Mouse (Mus musculus) neural tube, embryonic 14.5 days (tissue): ENCODE results near the gene 4932438H23Rik. TPM values are rescaled to one million over a fixed set of nuclear protein-coding genes. Genes with fewer than 3 reads are reported as not detected.
A peak's percentile ranks its signal among the peaks of the same experiment; 100 is the strongest.

Experiments
- ATAC-seq: fragments of 200-750 bp; cut with Nextera tagmentation; 2 replicates; pipeline ENCODE4 v1.8.0; 2017; ENCODE audit warnings: low read depth, mild to moderate bottlenecking, moderate TSS enrichment, moderate library complexity
- H3K27ac ChIP-seq: fragments of 300-500 bp; sonication (generic); 2 replicates; pipeline ENCODE4 v1.5.1; 2014; ENCODE audit warnings: low read depth, mild to moderate bottlenecking, control low read depth, low read length, moderate library complexity, mixed read lengths
- H3K27me3 ChIP-seq: fragments of 300-500 bp; sonication (generic); 2 replicates; pipeline ENCODE4 v1.6.1; 2014; ENCODE audit warnings: low read length; ENCODE audit not compliant: control insufficient read depth, insufficient read depth
- H3K36me3 ChIP-seq: fragments of 300-500 bp; sonication (generic); 2 replicates; pipeline ENCODE4 v1.6.1; 2014; ENCODE audit warnings: low read length, mixed read lengths; ENCODE audit not compliant: control insufficient read depth, insufficient read depth
- H3K4me1 ChIP-seq: fragments of 300-500 bp; sonication (generic); 2 replicates; pipeline ENCODE4 v1.6.1; 2014; ENCODE audit warnings: low read length; ENCODE audit not compliant: control insufficient read depth, insufficient read depth
- H3K4me2 ChIP-seq: fragments of 300-500 bp; sonication (generic); 2 replicates; pipeline ENCODE4 v1.6.1; 2014; ENCODE audit warnings: mild to moderate bottlenecking, low read depth, low read length, control low read depth
- H3K4me3 ChIP-seq: fragments of 300-500 bp; sonication (generic); 2 replicates; pipeline ENCODE4 v1.5.1; 2014; ENCODE audit warnings: low read depth, low read length, control low read depth, mixed read lengths
- H3K9ac ChIP-seq: fragments of 300-500 bp; sonication (generic); replicated peaks from 2 replicates; pipeline ENCODE4 v1.6.1; 2014; ENCODE audit warnings: low read depth, mild to moderate bottlenecking, control low read depth, low read length, mixed read lengths
- H3K9me3 ChIP-seq: fragments of 300-500 bp; sonication (generic); 2 replicates; pipeline ENCODE4 v1.6.1; 2016; ENCODE audit warnings: low read length; ENCODE audit not compliant: control insufficient read depth
- WGBS: fragments of 180-500 bp; shearing (Covaris S2); extraction: QIAGEN DNeasy Blood & Tissue Kit; methylation state at CpG from one replicate; pipeline ENCODE4 v1.1.7; 2014; 5-methylcytosine and 5-hydroxymethylcytosine counted together
- polyA plus RNA-seq: library from polyadenylated mRNA; unstranded; fragments of >200 nt; fragmentation: Nextera tagmentation; extraction: Ambion mirVana; gene quantifications from 2 replicates; pipeline ENCODE4 v1.2.1, GENCODE M21; 2014

Gene 4932438H23Rik
- polyA plus RNA-seq, 1 experiment from 2014 or later = 0.37 TPM

DNA sequence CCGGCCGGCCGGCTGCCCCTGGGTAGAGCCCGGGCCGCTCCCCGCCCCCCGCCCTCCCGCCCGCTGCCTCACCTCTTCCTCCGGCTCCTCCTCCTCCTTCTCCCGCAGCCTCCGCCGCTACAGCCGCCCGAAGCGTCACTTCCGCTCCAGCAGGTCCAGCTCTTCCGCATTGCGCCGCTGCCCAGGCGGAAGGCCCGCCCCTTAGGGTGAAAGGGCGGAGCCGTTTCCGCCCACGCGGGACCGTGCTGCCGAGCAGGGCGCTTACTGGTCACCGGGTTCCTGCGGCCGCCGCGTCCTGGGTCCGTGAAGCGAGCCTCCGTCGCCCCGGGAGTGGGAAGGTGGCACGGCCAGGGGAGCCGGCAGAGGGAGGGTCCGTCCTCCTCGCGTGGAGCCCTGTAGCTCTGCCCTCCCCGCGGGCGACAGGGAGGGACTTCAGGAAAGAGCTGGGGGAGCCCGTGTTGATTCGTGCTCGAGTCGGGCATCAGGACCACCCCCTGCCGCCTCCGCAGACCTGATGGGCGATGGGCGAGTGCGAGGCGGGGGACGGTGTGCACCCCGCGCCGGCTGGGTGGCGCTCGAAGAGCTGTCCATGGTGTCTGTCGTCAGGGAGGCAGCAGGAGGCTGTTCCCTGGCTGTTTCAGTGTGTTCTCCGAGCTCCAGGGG is 83.8 kb downstream of the 4932438H23Rik start, which contains the start of gene Synj1:
Gene Synj1, minus strand, starts transcription at position 288 of the 663 bp plus-strand sequence.
- Histone ChIP-seq H3K4me3 (peak within 1 kb of the TSS; percentile 85), H3K36me3 (peaks cover 13% of the 10 kb centered on the region), H3K27me3 (no peaks in the 10 kb centered on the region), H3K9ac (peak within 1 kb of the TSS; percentile 92), H3K4me2 (peak within 1 kb of the TSS; percentile 81), H3K4me1 (peaks cover 10% of the 10 kb centered on the region; the same call in 1 of the 2 replicates), H3K9me3 (no peaks in the 10 kb centered on the region), H3K27ac (peak within 1 kb of the TSS; percentile 93)
- WGBS = 0% methylated on average over 63 of the region's 66 CpGs
- ATAC-seq = peak; percentile 96

DNA sequence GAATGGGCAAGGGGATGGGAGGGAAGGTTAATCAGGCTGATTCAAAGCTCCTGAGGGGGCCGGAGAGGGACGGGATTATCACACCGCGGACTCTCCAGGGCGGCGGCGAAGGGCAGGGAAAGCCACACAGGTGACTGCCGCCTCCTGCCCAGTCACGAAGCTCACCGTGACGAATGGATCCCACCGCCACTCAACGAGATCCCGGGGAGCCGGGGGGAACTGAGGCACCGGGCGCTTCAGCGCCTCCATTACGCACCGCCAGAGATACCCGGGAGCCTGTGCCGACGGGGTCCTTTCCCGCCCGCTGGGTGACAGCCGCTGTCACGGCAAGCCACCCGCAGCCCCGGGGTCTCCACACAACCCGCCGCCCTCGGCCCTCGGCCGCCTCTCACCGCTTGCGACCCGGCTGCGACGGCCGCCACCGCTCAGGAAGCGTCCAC is 84.3 kb downstream of the 4932438H23Rik start:
- no peaks in the 10 kb centered on the region for H3K9me3 ChIP-seq
- H3K4me3 ChIP-seq = peak overlapping the region; percentile 85
- H3K4me2 ChIP-seq = peak overlapping the region; percentile 81
- 0% methylated on average over 31 of the region's 42 CpGs for WGBS
- H3K36me3 ChIP-seq = peaks cover 8% of the 10 kb centered on the region; the same call in 1 of the 2 replicates
- H3K27ac ChIP-seq = peak overlapping the region; percentile 93
- peak overlapping the region; percentile 92 for H3K9ac ChIP-seq
- ATAC-seq = peak; percentile 80
- no peaks in the 10 kb centered on the region for H3K27me3 ChIP-seq
- H3K4me1 ChIP-seq = peaks cover 10% of the 10 kb centered on the region; the same call in 1 of the 2 replicates

- Histone ChIP-seq H3K9me3 (no peaks in the 10 kb centered on the region), H3K4me2 (peak overlapping the region; percentile 81), H3K27ac (peak overlapping the region; percentile 93), H3K4me3 (peak overlapping the region; percentile 85), H3K9ac (peak overlapping the region; percentile 92), H3K27me3 (no peaks in the 10 kb centered on the region), H3K4me1 (peaks cover 10% of the 10 kb centered on the region; the same call in 1 of the 2 replicates), H3K36me3 (peaks cover 6% of the 10 kb centered on the region; the same call in 1 of the 2 replicates)
- no peak for ATAC-seq
- WGBS = 2% methylated on average over 19 of the region's 19 CpGs
Observed at GRCm38 (mm10) chr16:91009942-91010529, 84.9 kb downstream of the 4932438H23Rik start.

GRCm38 (mm10) chr16:91004915-91005538 is 89.9 kb downstream of the 4932438H23Rik start:
- Histone ChIP-seq H3K4me3 (no peak overlapping the region), H3K27me3 (no peaks in the 10 kb centered on the region), H3K4me2 (no peak overlapping the region), H3K9ac (no peak overlapping the region), H3K4me1 (peaks cover 7% of the 10 kb centered on the region; the same call in 1 of the 2 replicates), H3K27ac (no peak overlapping the region), H3K9me3 (no peaks in the 10 kb centered on the region), H3K36me3 (no peaks in the 10 kb centered on the region)
- no peak for ATAC-seq
- 87% methylated on average over 4 of the region's 4 CpGs for WGBS

Other genes with a start within 250 kb of the 4932438H23Rik start
- 46.2 and 54.5 TPM in 2 replicates for gene Cfap298, start 160.0 kb downstream of the 4932438H23Rik start, polyA plus RNA-seq
- gene Synj1, start 83.8 kb downstream of the 4932438H23Rik start, polyA plus RNA-seq = 62.7 and 72.0 TPM in 2 replicates
- 89.2 and 96.1 TPM in 2 replicates for gene Paxbp1, start 50.6 kb downstream of the 4932438H23Rik start, polyA plus RNA-seq
- 6.5 and 8.3 TPM in 2 replicates for gene Olig2, start 130.3 kb upstream of the 4932438H23Rik start, polyA plus RNA-seq
- gene Olig1, start 174.7 kb upstream of the 4932438H23Rik start, polyA plus RNA-seq = 49.3 and 62.2 TPM in 2 replicates